Mouse (Mus musculus) hindbrain, embryonic 11.5 days (tissue): ENCODE measurements around the gene Gm11060. TPM values are rescaled to one million over a fixed set of nuclear protein-coding genes. Genes with fewer than 3 reads are reported as not detected.
A peak's percentile ranks its signal among the peaks of the same experiment; 100 is the strongest.

ENCODE experiments used
- ATAC-seq: fragments of 200-750 bp; cut with Nextera tagmentation; 2 replicates; pipeline ENCODE4 v1.8.0; 2017; ENCODE audit warnings: mild to moderate bottlenecking, moderate TSS enrichment, moderate library complexity; ENCODE audit not compliant: low FRiP score
- DNase-seq: peaks from one replicate; pipeline ENCODE4 v3.0.0-alpha.2; 2015; ENCODE audit warnings: low spot score
- H3K27ac ChIP-seq: fragments of 300-500 bp; sonication (generic); 2 replicates; pipeline ENCODE4 v1.5.1; 2014; ENCODE audit warnings: mild to moderate bottlenecking, low read depth, low read length
- H3K27me3 ChIP-seq: fragments of 300-500 bp; sonication (generic); 2 replicates; pipeline ENCODE4 v1.6.1; 2014; ENCODE audit warnings: mild to moderate bottlenecking, low read length, moderate library complexity, mixed read lengths; ENCODE audit not compliant: control insufficient read depth, insufficient read depth
- H3K36me3 ChIP-seq: fragments of 300-500 bp; sonication (generic); 2 replicates; pipeline ENCODE4 v1.6.1; 2014; ENCODE audit warnings: mild to moderate bottlenecking, low read length, moderate library complexity, mixed read lengths; ENCODE audit not compliant: control insufficient read depth, insufficient read depth
- H3K4me1 ChIP-seq: fragments of 300-500 bp; sonication (generic); replicated peaks from 2 replicates; pipeline ENCODE4 v1.6.1; 2014; ENCODE audit warnings: low read length, mixed read lengths; ENCODE audit not compliant: control insufficient read depth, insufficient read depth
- H3K4me2 ChIP-seq: fragments of 300-500 bp; sonication (generic); replicated peaks from 2 replicates; pipeline ENCODE4 v1.6.1; 2014; ENCODE audit warnings: mild to moderate bottlenecking, low read depth, low read length
- H3K4me3 ChIP-seq: fragments of 300-500 bp; sonication (generic); 2 replicates; pipeline ENCODE4 v1.5.1; 2014; ENCODE audit warnings: low read depth, low read length
- H3K9ac ChIP-seq: fragments of 300-500 bp; sonication (generic); 2 replicates; pipeline ENCODE4 v1.6.1; 2014; ENCODE audit warnings: low read depth, low read length
- H3K9me3 ChIP-seq: fragments of 300-500 bp; sonication (generic); 2 replicates; pipeline ENCODE4 v1.6.1; 2016; ENCODE audit warnings: low read length; ENCODE audit not compliant: control insufficient read depth
- WGBS: fragments of 180-500 bp; shearing (Covaris S2); extraction: QIAGEN DNeasy Blood & Tissue Kit; methylation state at CpG from one replicate; pipeline ENCODE4 v1.1.7; 2014; 5-methylcytosine and 5-hydroxymethylcytosine counted together
- polyA plus RNA-seq: library from polyadenylated mRNA; unstranded; fragments of >200 nt; fragmentation: Nextera tagmentation; extraction: Ambion mirVana; gene quantifications from 2 replicates; pipeline ENCODE4 v1.2.1, GENCODE M21; 2014

The Gm11060 gene
- polyA plus RNA-seq, 1 experiment from 2014 or later, result not detected

DNA sequence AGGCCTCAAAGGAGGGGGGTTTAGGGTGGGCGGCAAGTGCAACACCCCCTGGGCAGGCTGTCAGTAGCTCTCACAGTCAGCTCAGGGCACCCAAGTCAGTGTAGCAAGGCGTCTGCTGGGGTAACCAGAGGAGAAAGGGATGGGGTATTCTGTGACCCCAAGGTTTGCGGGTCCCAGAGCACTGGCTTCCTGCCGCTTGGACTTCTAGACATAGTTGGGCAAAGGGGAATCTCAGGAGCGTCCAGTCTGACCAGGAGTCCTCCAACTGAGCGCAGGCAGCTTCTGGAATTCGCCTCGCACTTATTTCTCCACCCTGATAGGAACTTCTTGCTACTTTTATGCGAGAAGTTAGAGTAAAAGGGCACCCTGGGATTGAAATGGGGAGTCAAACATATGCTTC, 32.1 kb downstream of the Gm11060 start:
- peak; percentile 48 for DNase-seq
- 2% methylated on average over 9 of the region's 9 CpGs for WGBS

DNA sequence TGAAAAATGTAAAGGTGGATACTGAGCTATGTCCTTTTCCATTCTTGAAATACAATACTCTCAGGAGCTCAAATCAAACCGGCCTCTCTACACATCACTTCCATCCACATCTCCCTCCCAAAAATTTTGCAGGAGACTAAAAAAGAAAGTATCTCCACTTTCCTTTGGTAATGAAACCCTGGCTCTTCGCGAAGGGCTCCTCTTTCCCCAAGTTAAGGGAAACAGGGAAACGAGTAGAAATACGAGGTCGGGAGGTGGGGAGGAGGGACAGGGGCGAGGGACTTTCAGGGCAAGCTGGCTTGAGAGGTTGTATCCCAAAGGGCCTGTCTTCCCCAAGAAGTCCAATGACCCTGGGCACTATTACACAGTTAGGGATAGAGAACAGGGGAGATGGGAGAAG, 32.6 kb downstream of the Gm11060 start:
- DNase-seq, result peak; percentile 40
- Histone ChIP-seq H3K4me3 (no peak overlapping the region), H3K9me3 (no peaks in the 10 kb centered on the region), H3K27me3 (peaks cover 88% of the 10 kb centered on the region), H3K27ac (no peak overlapping the region), H3K9ac (no peak overlapping the region), H3K36me3 (no peaks in the 10 kb centered on the region), H3K4me2 (no peak overlapping the region), H3K4me1 (0 out of 2 replicates have a peak, but pooled peaks cover 4% of the 10 kb centered on the region)
- ATAC-seq, result no peak
- under 1% methylated on average over 7 of the region's 7 CpGs for WGBS

More for the DNA sequence above, 32.1 kb downstream of the Gm11060 start:
- Histone ChIP-seq H3K4me1 (0 out of 2 replicates have a peak, but pooled peaks cover 4% of the 10 kb centered on the region), H3K9me3 (no peaks in the 10 kb centered on the region), H3K4me3 (no peak overlapping the region), H3K27me3 (peaks cover 86% of the 10 kb centered on the region), H3K36me3 (no peaks in the 10 kb centered on the region), H3K27ac (no peak overlapping the region), H3K9ac (no peak overlapping the region), H3K4me2 (no peak overlapping the region)
- ATAC-seq, result no peak

DNA sequence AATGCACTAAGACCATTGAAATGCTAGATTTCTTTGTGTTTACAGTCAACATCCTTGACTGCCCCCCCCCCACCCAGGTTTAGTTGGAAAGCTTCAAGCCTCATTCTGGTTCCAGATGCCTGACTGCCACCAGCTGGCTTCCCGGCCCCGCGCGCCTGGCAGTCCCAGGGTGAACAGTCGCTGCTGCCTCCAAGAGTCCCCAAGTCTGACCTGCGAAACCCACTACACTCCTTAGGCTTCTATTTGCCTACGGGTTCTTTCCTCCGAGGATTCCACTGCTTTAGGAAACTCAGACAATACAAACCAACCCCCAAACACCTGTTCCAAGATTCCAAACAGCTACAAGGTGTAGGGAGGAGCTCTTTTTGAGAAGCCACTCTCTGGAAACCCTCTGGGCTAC, 33.4 kb downstream of the Gm11060 start:
- no peak overlapping the region for H3K4me3 ChIP-seq
- ATAC-seq (no peak), DNase-seq (peak; percentile 54)
- WGBS, result 3% methylated on average over 8 of the region's 8 CpGs
- no peak overlapping the region for H3K4me2 ChIP-seq
- H3K27me3 ChIP-seq, result peaks cover 88% of the 10 kb centered on the region
- H3K27ac ChIP-seq, result no peak overlapping the region
- no peaks in the 10 kb centered on the region for H3K9me3 ChIP-seq
- no peak overlapping the region for H3K9ac ChIP-seq
- 0 out of 2 replicates have a peak, but pooled peaks cover 4% of the 10 kb centered on the region for H3K4me1 ChIP-seq
- H3K36me3 ChIP-seq, result no peaks in the 10 kb centered on the region

DNA sequence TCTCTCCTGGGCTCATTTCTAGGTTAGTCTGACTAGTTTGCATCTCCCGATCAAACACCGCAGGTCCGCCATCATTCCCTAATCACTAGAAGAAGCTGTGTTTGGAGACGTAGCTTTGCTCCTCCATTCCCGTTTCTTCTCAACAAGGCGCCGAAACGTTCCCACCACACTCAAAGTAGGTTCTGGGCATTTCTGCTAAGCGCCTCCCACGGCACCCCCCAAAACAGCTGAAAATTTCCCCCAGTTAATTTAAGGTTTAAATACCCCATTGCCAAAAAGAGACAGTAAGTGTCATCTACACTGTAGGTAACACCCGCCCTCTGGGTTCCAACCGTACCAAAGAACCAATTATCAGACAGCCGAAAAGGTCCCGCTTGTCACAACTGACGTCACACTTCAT, 33.8 kb downstream of the Gm11060 start:
- H3K4me1 ChIP-seq, result 0 out of 2 replicates have a peak, but pooled peaks cover 4% of the 10 kb centered on the region
- no peak overlapping the region for H3K4me3 ChIP-seq
- no peak overlapping the region for H3K9ac ChIP-seq
- DNase-seq, result no peak
- H3K27me3 ChIP-seq, result peaks cover 88% of the 10 kb centered on the region
- H3K36me3 ChIP-seq, result no peaks in the 10 kb centered on the region
- 2% methylated on average over 15 of the region's 15 CpGs for WGBS
- no peak for ATAC-seq
- H3K9me3 ChIP-seq, result no peaks in the 10 kb centered on the region
- H3K4me2 ChIP-seq, result no peak overlapping the region
- no peak overlapping the region for H3K27ac ChIP-seq

DNA sequence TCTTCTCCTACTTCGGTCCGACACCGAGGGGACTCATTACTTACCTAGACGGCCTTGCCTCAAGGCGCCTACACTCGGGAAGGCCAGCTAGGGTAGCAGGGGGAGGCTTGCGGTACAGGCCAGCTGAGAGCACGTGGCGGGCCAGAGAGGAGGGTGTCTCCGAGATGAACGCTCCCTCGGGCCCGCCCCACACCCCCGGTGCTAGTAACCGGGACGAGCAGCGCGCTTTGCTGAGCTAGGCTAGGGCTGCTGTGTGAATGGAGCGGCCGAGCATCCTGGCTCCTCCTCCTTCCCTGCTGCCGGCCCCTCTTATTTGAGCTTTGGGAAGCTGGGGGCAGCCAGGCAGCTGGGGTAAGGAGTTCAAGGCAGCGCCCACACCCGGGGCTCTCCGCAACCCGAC, 34.5 kb downstream of the Gm11060 start, which contains the start of gene Wt1:
Wt1 (plus strand) TSS at position 251 of the 400 bp plus-strand sequence.
- Histone ChIP-seq H3K9ac (no peak within 1 kb of the TSS), H3K4me2 (0 out of 2 replicates have a peak within 1 kb of the TSS, but pooled peaks have one; percentile 19)

DNA sequence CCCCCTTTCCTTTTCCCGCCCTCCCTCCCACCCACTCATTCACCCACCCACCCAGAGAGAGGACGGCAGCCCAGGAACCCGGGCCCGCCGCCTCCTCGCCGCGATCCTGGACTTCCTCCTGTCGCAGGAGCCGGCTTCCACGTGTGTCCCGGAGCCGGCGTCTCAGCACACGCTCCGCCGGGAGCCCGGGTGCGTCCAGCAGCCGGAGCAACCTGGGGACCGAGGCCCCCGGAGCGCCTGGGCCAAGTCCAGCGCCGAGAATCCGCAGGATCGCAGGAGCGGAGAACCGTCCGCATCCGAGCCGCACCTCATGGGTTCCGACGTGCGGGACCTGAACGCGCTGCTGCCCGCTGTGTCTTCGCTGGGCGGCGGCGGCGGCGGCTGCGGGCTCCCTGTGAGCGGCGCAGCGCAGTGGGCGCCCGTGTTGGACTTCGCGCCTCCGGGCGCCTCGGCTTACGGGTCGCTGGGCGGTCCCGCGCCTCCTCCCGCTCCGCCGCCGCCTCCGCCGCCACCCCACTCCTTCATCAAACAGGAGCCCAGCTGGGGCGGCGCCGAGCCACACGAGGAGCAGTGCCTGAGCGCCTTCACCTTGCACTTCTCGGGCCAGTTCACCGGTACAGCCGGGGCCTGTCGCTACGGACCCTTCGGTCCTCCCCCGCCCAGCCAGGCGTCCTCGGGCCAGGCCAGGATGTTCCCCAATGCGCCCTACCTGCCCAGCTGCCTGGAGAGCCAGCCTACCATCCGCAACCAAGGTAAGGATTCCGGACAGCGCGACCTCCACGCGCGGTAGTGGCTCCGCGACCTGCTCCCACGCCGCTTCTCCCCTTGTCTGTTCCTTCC, 35.1 kb downstream of the Gm11060 start:
- DNase-seq (peak; percentile 66), ATAC-seq (peak; percentile 33)
- Histone ChIP-seq H3K9ac (no peak overlapping the region), H3K9me3 (no peaks in the 10 kb centered on the region), H3K27me3 (peaks cover 93% of the 10 kb centered on the region), H3K4me2 (0 out of 2 replicates have a peak overlapping the region, but pooled peaks have one; percentile 19), H3K27ac (no peak overlapping the region), H3K4me1 (0 out of 2 replicates have a peak, but pooled peaks cover 4% of the 10 kb centered on the region), H3K4me3 (peak overlapping the region; percentile 22), H3K36me3 (no peaks in the 10 kb centered on the region)
- under 1% methylated on average over 68 of the region's 92 CpGs for WGBS

More for the DNA sequence above, 34.5 kb downstream of the Gm11060 start, which contains the start of gene Wt1:
- under 1% methylated on average over 24 of the region's 25 CpGs for WGBS
- peaks cover 88% of the 10 kb centered on the region for H3K27me3 ChIP-seq
- peak within 1 kb of the TSS; percentile 22 for H3K4me3 ChIP-seq
- H3K4me1 ChIP-seq, result 0 out of 2 replicates have a peak, but pooled peaks cover 4% of the 10 kb centered on the region
- ATAC-seq, result peak; percentile 46
- peak; percentile 70 for DNase-seq
- H3K36me3 ChIP-seq, result no peaks in the 10 kb centered on the region
- H3K9me3 ChIP-seq, result no peaks in the 10 kb centered on the region
- no peak within 1 kb of the TSS for H3K27ac ChIP-seq

DNA sequence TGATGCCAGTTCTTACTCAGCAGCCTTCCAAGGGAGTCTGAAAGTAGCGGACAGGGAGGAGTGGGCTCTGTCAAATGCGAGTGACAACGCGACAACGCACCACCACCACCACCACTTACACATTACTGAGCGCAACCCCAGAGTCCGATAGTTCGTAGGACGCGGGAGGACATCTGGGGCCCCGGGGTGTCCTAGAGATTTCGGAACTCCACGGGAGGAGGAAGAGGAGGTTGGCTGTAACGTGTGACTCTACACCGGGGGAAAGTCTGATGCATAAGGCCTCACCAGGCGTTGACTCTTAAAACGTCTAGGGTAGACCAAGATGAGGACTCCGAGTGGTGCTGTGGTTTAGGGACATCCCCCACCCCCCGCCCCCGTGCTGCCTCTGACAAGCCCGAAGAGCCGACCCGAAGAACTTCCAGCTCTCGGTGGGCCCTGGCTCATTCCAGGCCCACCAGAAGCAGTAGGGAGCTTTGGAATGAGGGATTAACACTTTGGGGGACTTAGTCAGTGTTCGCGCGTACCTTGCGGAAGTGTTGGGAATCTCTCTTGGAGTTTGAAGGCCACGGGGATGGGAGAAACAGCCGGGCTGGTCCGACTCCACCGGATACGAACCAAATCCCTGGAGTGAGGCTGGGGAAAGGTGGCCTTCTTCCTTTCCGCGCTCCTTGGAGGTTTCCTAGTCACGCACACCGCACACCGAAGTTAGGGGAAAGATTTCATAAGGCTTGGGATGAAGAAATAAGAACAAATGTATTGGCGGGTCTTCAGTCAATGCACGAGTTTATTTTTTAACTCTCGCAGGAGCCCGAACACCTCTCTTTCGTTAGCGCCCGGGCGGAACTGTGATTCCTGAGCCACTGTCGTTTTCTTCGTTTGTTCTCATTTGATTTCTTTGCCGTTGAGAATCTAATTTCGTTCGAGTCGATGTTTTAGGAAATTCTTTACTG, 36.0 kb downstream of the Gm11060 start:
- 0 out of 2 replicates have a peak, but pooled peaks cover 4% of the 10 kb centered on the region for H3K4me1 ChIP-seq
- H3K9me3 ChIP-seq, result no peaks in the 10 kb centered on the region
- 1% methylated on average over 52 of the region's 52 CpGs for WGBS
- H3K4me3 ChIP-seq, result peak overlapping the region; percentile 22; the same call in 1 of the 2 replicates
- DNase-seq, result peak; percentile 70
- H3K36me3 ChIP-seq, result no peaks in the 10 kb centered on the region
- H3K27me3 ChIP-seq, result peaks cover 94% of the 10 kb centered on the region
- 0 out of 2 replicates have a peak, but pooled peaks have one; percentile 4 for ATAC-seq
- H3K4me2 ChIP-seq, result no peak overlapping the region
- H3K27ac ChIP-seq, result no peak overlapping the region
- no peak overlapping the region for H3K9ac ChIP-seq

DNA sequence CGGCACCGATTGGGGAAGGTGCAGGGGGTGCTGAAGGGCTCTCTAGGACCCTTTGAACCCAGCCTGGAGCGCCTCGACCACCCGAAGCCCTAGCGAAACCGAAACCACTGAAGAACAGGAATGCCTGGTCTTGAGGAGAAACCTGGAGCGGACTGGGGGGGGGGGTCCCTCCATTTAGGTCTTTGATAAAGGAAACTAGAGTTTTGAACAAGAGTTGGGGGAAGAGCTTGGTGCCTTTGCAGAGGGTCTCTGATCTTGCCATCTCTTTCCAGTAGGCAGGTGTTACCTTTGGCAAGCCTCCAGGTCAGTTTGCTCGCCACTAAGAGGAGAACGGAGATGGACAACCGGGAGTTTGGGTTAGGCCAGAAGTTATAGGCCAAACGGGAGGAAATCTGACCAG, 36.7 kb downstream of the Gm11060 start:
- DNase-seq (peak; percentile 54), ATAC-seq (no peak)

More for the DNA sequence above, 36.7 kb downstream of the Gm11060 start:
- Histone ChIP-seq H3K9me3 (no peaks in the 10 kb centered on the region), H3K27me3 (peaks cover 96% of the 10 kb centered on the region), H3K27ac (no peak overlapping the region), H3K4me2 (no peak overlapping the region), H3K9ac (no peak overlapping the region), H3K4me1 (0 out of 2 replicates have a peak, but pooled peaks cover 4% of the 10 kb centered on the region), H3K4me3 (no peak overlapping the region), H3K36me3 (no peaks in the 10 kb centered on the region)
- WGBS, result 2% methylated on average over 12 of the region's 12 CpGs
